ENCODE assay signal across 9 mouse cellular contexts in the genomic region with DNA sequence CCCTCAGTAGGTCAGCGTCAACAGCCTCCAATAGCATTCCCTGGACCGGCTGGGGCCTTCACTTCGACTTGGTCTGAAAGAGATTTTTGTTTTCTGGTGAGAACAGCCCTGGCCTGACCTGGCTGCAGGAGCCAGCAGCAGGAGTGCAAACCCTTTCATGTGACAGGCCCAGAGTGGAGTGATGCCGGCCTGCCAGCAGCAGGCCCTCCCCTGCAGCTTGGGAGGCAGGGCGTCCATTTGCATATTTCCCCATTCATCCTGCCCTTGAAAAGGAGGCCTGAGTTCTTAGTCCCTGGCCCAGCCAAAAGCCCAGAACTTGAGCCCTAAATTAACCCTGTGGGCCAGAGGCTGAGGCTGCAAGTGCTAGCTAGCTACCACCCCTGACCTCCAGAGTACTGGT. TPM values are rescaled to one million over a fixed set of nuclear protein-coding genes. Genes with fewer than 3 reads are reported as not detected.
DNase-seq lines count a peak whose midpoint lies in the region; ATAC-seq lines count a peak whose summit lies in the region.
"Had no signal": no experiment of that assay in that cellular context is flagged by ENCODE, and none has a peak within 500 bp of the region (broad histone marks: within the 10 kb centered on the region; RNA-seq: fewer than 3 reads in every experiment).

No protein-coding gene starts in this region.

- H3K27me3 ChIP-seq in forebrain, embryonic 12.5 days = no peaks in the 10 kb centered on the region
- H3K27me3 ChIP-seq in hindbrain, embryonic 16.5 days (replicated peaks; ENCODE audit: control insufficient read depth, insufficient read depth, low read length) = no peaks in the 10 kb centered on the region
- no peaks in the 10 kb centered on the region for H3K27me3 ChIP-seq in midbrain, embryonic 13.5 days
- H3K27me3 ChIP-seq: embryonic facial prominence, embryonic 13.5 days had no signal

- H3K36me3 ChIP-seq in forebrain, embryonic 12.5 days (replicated peaks) = no peaks in the 10 kb centered on the region
- H3K36me3 ChIP-seq in hindbrain, embryonic 16.5 days (ENCODE audit: control insufficient read depth, insufficient read depth, low read length) = no peaks in the 10 kb centered on the region
- H3K36me3 ChIP-seq in midbrain, embryonic 13.5 days = peaks cover 3% of the 10 kb centered on the region; the same call in 1 of the 2 replicates
- H3K36me3 ChIP-seq: embryonic facial prominence, embryonic 13.5 days had no signal

- peak overlapping the region; percentile 85 for H3K27ac ChIP-seq in forebrain, embryonic 12.5 days
- peak overlapping the region; percentile 70 for H3K27ac ChIP-seq in hindbrain, embryonic 16.5 days (ENCODE audit: low read depth, low read length)
- peak overlapping the region; percentile 77 for H3K27ac ChIP-seq in midbrain, embryonic 13.5 days
- H3K27ac ChIP-seq: embryonic facial prominence, embryonic 13.5 days had no signal

- no peak overlapping the region for H3K4me3 ChIP-seq in forebrain, embryonic 12.5 days (replicated peaks)
- no peak overlapping the region for H3K4me3 ChIP-seq in hindbrain, embryonic 16.5 days (ENCODE audit: low read length)
- H3K4me3 ChIP-seq in midbrain, embryonic 13.5 days (replicated peaks) = no peak overlapping the region
- H3K4me3 ChIP-seq: embryonic facial prominence, embryonic 13.5 days had no signal

- H3K4me1 ChIP-seq in forebrain, embryonic 12.5 days = peaks cover 50% of the 10 kb centered on the region
- H3K4me1 ChIP-seq in hindbrain, embryonic 16.5 days (ENCODE audit: control insufficient read depth, insufficient read depth, low read depth, low read length) = peaks cover 19% of the 10 kb centered on the region
- H3K4me1 ChIP-seq in midbrain, embryonic 13.5 days (replicated peaks) = peaks cover 57% of the 10 kb centered on the region

- DNase-seq in gastrocnemius, adult 18-20 months (ENCODE audit: low spot score) = peak; percentile 45
- no peak for DNase-seq in gastrocnemius, postnatal 4 days (ENCODE audit: low spot score in 2 of 2)
- DNase-seq in NIH3T3 (ENCODE audit: low read depth) = peak; percentile 20
- no peak for DNase-seq in B cell, adult 2 months

- H3K4me2 ChIP-seq in forebrain, embryonic 12.5 days = no peak overlapping the region; the same call in 1 of the 2 replicates
- no peak overlapping the region for H3K4me2 ChIP-seq in hindbrain, embryonic 16.5 days (ENCODE audit: low read length)
- H3K4me2 ChIP-seq in midbrain, embryonic 13.5 days (replicated peaks) = no peak overlapping the region
- H3K4me2 ChIP-seq: embryonic facial prominence, embryonic 13.5 days had no signal

- H3K9ac ChIP-seq in forebrain, embryonic 12.5 days = peak overlapping the region; percentile 25; the same call in 1 of the 2 replicates
- H3K9ac ChIP-seq in hindbrain, embryonic 16.5 days (ENCODE audit: low read depth, low read length) = 0 out of 2 replicates have a peak overlapping the region, but pooled peaks have one; percentile 35
- H3K9ac ChIP-seq in midbrain, embryonic 13.5 days (replicated peaks) = peak overlapping the region; percentile 48; the same call in 1 of the 2 replicates
- H3K9ac ChIP-seq: embryonic facial prominence, embryonic 13.5 days had no signal

- H3K9me3 ChIP-seq in forebrain, embryonic 12.5 days = no peaks in the 10 kb centered on the region
- no peaks in the 10 kb centered on the region for H3K9me3 ChIP-seq in hindbrain, embryonic 16.5 days (ENCODE audit: control insufficient read depth, low read length)
- H3K9me3 ChIP-seq in midbrain, embryonic 13.5 days = no peaks in the 10 kb centered on the region
- H3K9me3 ChIP-seq: embryonic facial prominence, embryonic 13.5 days had no signal

- 3% methylated on average over 5 of the region's 5 CpGs for WGBS in forebrain, embryonic 12.5 days
- WGBS in hindbrain, embryonic 16.5 days = 10% methylated on average over 5 of the region's 5 CpGs
- under 1% methylated on average over 5 of the region's 5 CpGs for WGBS in midbrain, embryonic 13.5 days

- peak; percentile 61; the same call in 1 of the 2 replicates for ATAC-seq in forebrain, embryonic 12.5 days (ENCODE audit: low FRiP score)
- peak; percentile 87 for ATAC-seq in hindbrain, embryonic 16.5 days
- peak; percentile 74 for ATAC-seq in midbrain, embryonic 13.5 days
- no peak for ATAC-seq in erythroblast, adult 5-6 weeks (replicated peaks; ENCODE audit: low FRiP score, poor library complexity, severe bottlenecking)

RNA-seq across cellular contexts. Expression of gene Acsl6, which starts 8.4 kb away (rescaled TPM):
- total RNA-seq in gastrocnemius, adult 18-20 months (2021) = 10 to 100 TPM; 23.3 to 30.9 TPM
- 10 to 100 TPM in 1 of 2 experiments, 1 to 10 TPM in 1; 7.3 to 10.2 TPM for total RNA-seq in gastrocnemius, postnatal 4 days (2021)
- polyA plus RNA-seq in forebrain, embryonic 12.5 days (2016; fragmentation: Nextera tagmentation; extraction: Ambion mirVana) = 24.6 and 26.4 TPM in 2 replicates
- 49.8 and 52.6 TPM in 2 replicates for polyA plus RNA-seq in hindbrain, embryonic 16.5 days (2015; fragmentation: Nextera tagmentation; extraction: Ambion mirVana)
- polyA plus RNA-seq in midbrain, embryonic 13.5 days (2015; fragmentation: Nextera tagmentation; extraction: Ambion mirVana) = 35.1 and 36.1 TPM in 2 replicates
- 1.3 TPM in 1 of 2 replicates, not detected in the other for total RNA-seq in erythroblast, adult 5-6 weeks (2015; ENCODE audit: low replicate concordance)
- 0.84 and 3.2 TPM in 2 replicates for total RNA-seq in erythroblast, adult 5-6 weeks (2017; ENCODE audit: low replicate concordance)

RNA-seq across cellular contexts. Expression of gene Il3, which starts 44.9 kb away (rescaled TPM):
- total RNA-seq in gastrocnemius, adult 18-20 months (2021) = not detected
- total RNA-seq in gastrocnemius, postnatal 4 days (2021) = not detected
- polyA plus RNA-seq in forebrain, embryonic 12.5 days (2016; fragmentation: Nextera tagmentation; extraction: Ambion mirVana) = not detected in 2 replicates
- polyA plus RNA-seq in hindbrain, embryonic 16.5 days (2015; fragmentation: Nextera tagmentation; extraction: Ambion mirVana) = not detected in 2 replicates
- polyA plus RNA-seq in midbrain, embryonic 13.5 days (2015; fragmentation: Nextera tagmentation; extraction: Ambion mirVana) = not detected in 2 replicates
- total RNA-seq in erythroblast, adult 5-6 weeks (2015; ENCODE audit: low replicate concordance) = not detected in 2 replicates
- total RNA-seq in erythroblast, adult 5-6 weeks (2017; ENCODE audit: low replicate concordance) = not detected in 2 replicates
- polyA plus RNA-seq: embryonic facial prominence, embryonic 13.5 days had no signal

RNA-seq across cellular contexts. Expression of gene Meikin, which starts 58.4 kb away (rescaled TPM):
- not detected for total RNA-seq in gastrocnemius, adult 18-20 months (2021)
- not detected for total RNA-seq in gastrocnemius, postnatal 4 days (2021)
- not detected in 2 replicates for polyA plus RNA-seq in forebrain, embryonic 12.5 days (2016; fragmentation: Nextera tagmentation; extraction: Ambion mirVana)
- not detected in 2 replicates for polyA plus RNA-seq in hindbrain, embryonic 16.5 days (2015; fragmentation: Nextera tagmentation; extraction: Ambion mirVana)
- not detected in 2 replicates for polyA plus RNA-seq in midbrain, embryonic 13.5 days (2015; fragmentation: Nextera tagmentation; extraction: Ambion mirVana)
- total RNA-seq in erythroblast, adult 5-6 weeks (2015; ENCODE audit: low replicate concordance) = not detected in 2 replicates
- not detected in 2 replicates for total RNA-seq in erythroblast, adult 5-6 weeks (2017; ENCODE audit: low replicate concordance)
- polyA plus RNA-seq: embryonic facial prominence, embryonic 13.5 days had no signal

Comparison
In these comparisons a context has a peak if more than half of its experiments do, and no peak if none do; other contexts are left out.
1. DNase-seq: peak in gastrocnemius, adult 18-20 months (single experiment) and NIH3T3 (single experiment); none in gastrocnemius, postnatal 4 days (0 of 2) and B cell, adult 2 months (0 of 2).
2. Peak in every context shown above with its lines, with median percentiles within 50 percentile points of each other: H3K27ac ChIP-seq and H3K9ac ChIP-seq.